Mouse (Mus musculus) embryo, embryonic 11.5 days (tissue): Measurements from ENCODE around the gene Gpr173.
A peak's percentile ranks its signal among the peaks of the same experiment; 100 is the strongest.
"Not testable (repeated sequence)": the region's sequence is repeated elsewhere in the genome, so short reads cannot be mapped to it uniquely, and the experiment has no call there.

ENCODE experiments used
- DNase-seq: peaks from one replicate; pipeline ENCODE4 v3.0.0-alpha.2; 2012; ENCODE audit warnings: low read depth, low spot score

Gene Gpr173

GRCm38 (mm10) chrX:152368397-152369273, at the start of gene Gpr173:
Gene Gpr173 (minus strand): TSS chrX:152368704.
- DNase-seq, result peak; percentile 48

DNA sequence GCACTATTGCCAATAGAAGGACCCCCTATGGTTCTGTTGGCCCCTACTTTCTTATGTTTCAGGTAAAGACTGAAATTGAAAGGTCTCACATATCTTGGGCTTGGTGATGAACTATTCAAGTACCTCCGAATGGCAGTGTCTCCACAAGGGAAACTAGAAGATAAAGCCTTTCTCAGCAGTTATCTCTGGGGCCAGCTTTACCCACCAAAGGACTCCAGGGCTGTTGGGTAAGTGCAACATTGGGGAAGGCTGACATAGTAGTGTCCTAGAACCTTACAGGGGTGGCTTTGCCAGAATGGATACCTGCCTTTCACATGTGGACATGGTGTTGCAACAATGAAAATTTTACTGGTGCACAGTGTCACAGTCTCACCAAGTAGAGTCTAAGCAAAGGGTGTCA, 34.7 kb upstream of the Gpr173 start:
- DNase-seq, result no peak

DNA sequence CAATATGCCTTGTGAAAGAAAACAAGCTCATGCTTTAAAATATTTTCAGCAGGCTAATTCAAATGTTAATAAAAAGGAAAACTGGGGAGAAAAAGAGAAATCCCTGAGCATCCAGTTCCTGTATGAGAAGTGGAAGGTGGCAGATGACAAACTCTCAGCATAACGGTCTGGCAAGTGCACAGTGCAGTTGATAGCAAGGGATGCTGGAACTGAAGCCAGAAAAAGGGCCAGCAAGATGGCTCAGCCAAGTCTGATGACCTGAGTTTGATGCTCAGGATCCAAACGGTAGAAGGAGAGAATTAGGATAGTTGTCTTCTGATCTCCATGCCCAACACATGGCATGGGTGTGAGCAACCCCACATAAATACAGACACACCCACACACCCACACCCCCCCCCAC, 31.6 kb upstream of the Gpr173 start:
- no peak for DNase-seq

- no peak for DNase-seq
Observed at GRCm38 (mm10) chrX:152368054-152368396, 479 bp downstream of the Gpr173 start.

GRCm38 (mm10) chrX:152366418-152366817, 2.1 kb downstream of the Gpr173 start:
- DNase-seq, result no peak

GRCm38 (mm10) chrX:152352553-152353153, 15.9 kb downstream of the Gpr173 start:
- peak; percentile 47 for DNase-seq

DNA sequence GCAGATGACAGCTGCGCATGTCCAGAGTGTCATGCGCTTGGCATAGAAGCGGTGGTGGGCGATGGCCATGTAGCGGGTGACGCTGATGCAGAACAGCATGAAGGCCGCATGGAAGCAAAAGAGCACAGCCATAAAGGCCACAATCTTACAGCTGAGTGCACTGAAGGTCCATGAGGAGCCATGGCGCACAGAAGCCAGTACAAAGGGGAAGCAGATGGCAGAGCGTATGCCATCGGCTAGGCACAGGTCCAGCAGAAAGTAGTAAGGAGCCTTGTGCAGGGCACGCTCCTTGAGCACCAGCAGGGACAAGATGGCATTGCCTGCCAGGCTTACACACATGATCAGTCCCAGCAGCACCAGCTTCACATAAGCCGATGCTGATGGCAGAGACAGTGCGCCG, 21.5 kb downstream of the Gpr173 start:
- no peak for DNase-seq

GRCm38 (mm10) chrX:152346587-152346986, 21.9 kb downstream of the Gpr173 start:
- DNase-seq, result no peak

- no peak for DNase-seq
Observed at GRCm38 (mm10) chrX:152342903-152343302, 25.6 kb downstream of the Gpr173 start.

- peak; percentile 77 for DNase-seq
Observed at GRCm38 (mm10) chrX:152342358-152342901, 26.1 kb downstream of the Gpr173 start, which contains the start of gene Tspyl2. Gene Tspyl2 (minus strand): TSS chrX:152342425.

DNA sequence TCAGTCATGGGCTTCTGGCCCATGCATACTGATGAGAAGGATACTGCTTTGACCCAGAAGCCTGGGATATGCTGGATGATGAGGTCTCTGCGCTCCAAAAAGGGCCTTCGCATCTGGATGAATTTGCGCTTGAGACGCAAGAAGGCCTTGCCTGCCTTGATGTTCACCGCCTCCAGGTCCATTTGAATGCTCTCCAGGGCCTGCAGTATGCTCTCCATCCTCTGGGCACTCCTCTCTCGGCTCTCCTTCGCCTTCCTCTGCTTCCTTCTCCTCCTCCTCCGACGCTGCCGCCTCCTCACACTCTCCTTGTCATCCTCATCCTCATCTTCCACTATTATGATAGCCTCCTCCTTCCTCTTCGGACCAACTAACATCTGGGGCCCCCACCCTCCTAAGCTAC, 27.0 kb downstream of the Gpr173 start:
- DNase-seq, result no peak

DNA sequence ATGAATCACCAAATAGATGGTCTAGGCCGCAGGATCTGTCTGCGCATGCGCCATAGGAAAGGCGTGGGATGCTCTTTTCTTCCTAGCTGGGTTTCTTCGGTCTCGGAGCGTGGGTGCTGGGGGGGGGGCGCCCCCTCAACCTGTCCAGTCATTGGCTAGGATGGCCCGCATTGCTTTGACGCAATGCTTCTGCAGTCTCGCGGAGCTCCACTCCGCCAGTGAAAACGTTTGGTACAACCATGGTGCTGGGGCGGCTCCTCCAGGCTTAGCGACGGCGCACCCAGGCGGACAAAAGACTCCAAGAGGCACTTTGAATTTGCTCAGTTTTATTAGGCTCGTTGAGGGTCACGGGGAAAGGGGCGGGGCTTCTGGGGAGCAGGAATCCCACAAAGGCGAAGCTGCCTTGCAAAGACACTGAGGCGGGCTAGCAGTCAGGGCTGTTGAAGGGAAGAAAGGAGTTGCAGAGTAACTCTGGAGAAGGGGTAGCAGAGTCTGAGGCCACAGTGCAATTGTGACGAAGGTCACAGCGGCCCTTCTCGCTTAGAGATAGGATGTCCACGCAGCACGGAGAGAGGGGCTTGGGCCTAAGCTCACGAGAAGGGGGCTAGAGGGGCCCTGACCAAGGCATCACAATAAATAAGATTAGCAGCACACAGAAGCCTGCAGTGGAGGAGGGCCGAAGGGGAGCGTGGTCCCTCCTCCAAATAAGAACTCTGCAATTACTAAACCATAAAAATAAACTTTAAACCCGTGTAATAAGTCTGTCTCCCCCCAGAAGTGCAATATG, 31.8 kb downstream of the Gpr173 start:
- DNase-seq, result peak; percentile 83

DNA sequence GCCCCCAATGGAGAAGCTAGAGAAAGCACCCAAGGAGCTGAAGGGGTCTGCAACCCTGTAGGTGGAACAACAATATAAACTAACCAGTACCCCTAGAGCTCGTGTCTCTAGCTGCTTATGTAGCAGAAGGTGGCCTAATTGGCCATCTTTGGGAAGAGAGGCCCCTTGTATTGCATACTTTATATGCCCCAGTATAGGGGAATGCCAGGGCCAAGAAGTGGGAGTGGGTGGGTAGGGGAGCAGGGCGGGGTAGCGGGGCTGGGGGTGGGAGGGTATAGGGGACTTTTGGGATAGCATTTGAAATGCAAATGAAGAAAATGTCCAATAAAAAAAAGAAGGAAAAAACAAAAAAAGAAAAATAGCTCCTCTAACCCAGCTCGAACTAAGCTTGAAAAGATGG, 32.4 kb downstream of the Gpr173 start:
- not testable (repeated sequence) for DNase-seq

GRCm38 (mm10) chrX:152329400-152329799, 39.1 kb downstream of the Gpr173 start:
- not testable (repeated sequence) for DNase-seq

- no peak for DNase-seq
Observed at GRCm38 (mm10) chrX:152327689-152328052, 40.8 kb downstream of the Gpr173 start.

GRCm38 (mm10) chrX:152326996-152327688, 41.4 kb downstream of the Gpr173 start, which contains the start of gene Kantr:
Gene Kantr (minus strand): TSS chrX:152327495.
- DNase-seq, result peak; percentile 69

DNA sequence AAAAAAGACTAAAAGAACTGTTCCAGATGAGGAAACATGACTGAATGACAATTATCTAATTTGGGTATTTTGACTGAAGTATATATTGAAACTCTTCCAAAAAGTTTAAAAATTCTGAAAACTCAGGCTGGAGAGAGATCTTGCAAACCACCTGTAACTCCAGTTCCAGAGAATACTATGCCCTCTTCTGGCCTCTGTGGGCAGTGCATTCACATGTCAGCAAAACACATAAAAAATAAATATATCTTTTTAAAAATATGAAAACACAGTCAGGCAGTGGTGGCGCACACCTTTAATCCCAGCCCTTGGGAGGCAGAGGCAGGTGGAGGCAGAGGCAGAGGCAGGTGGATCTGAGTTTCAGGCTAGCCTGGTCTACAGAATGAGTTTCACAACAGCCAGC, 44.9 kb downstream of the Gpr173 start:
- DNase-seq, result no peak

DNA sequence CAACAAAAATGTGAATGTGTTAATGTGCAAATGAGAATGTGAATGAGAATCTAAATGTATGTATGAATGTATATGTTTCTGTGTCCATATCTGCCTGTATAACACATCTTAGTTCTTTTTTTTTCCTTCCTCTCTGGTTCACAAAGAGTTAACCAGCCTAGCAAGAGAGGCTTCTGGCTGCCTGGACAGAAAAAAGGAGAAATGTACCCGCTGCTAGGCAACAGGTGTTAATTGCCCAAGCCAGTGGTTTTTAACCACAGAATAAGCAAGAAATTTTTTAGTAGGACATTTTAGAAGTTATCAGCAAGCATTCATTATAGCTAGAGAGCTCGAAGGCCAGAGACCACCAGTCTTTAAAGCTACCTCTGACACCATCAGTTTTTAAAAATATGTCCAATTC, 45.7 kb downstream of the Gpr173 start:
- no peak for DNase-seq

GRCm38 (mm10) chrX:152320535-152320934, 48.0 kb downstream of the Gpr173 start:
- DNase-seq, result no peak

DNA sequence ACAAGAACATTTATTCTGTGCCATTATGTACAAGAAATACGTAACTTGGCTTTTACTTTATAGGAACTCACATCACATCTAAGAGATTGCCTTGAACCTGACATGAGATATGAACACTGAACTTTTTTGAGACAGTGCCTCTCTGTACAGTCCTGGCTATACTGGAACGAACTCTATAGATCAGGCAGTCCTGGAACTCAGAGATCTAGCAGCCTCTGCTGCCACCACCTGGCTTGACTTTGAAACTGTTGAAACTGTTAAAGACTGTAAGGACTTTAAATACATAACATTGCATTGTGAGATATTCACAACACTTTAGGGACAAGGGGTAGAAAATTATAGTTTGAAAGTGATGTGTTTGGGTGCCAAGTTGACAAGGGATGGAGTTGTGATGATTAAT, 60.6 kb downstream of the Gpr173 start:
- peak; percentile 11 for DNase-seq

- DNase-seq, result no peak
Observed at GRCm38 (mm10) chrX:152307371-152307770, 61.1 kb downstream of the Gpr173 start.
